Mouse (Mus musculus) frontal cortex, adult (tissue): ENCODE data around the gene Col6a1.

Experiments used
- ATAC-seq: cut with Nextera tagmentation; 2 replicates; pipeline ENCODE4 v1.9.2; 2017; ENCODE audit warnings: mild to moderate bottlenecking, moderate library complexity, mixed read lengths; ENCODE audit not compliant: low TSS enrichment

The Col6a1 gene

DNA sequence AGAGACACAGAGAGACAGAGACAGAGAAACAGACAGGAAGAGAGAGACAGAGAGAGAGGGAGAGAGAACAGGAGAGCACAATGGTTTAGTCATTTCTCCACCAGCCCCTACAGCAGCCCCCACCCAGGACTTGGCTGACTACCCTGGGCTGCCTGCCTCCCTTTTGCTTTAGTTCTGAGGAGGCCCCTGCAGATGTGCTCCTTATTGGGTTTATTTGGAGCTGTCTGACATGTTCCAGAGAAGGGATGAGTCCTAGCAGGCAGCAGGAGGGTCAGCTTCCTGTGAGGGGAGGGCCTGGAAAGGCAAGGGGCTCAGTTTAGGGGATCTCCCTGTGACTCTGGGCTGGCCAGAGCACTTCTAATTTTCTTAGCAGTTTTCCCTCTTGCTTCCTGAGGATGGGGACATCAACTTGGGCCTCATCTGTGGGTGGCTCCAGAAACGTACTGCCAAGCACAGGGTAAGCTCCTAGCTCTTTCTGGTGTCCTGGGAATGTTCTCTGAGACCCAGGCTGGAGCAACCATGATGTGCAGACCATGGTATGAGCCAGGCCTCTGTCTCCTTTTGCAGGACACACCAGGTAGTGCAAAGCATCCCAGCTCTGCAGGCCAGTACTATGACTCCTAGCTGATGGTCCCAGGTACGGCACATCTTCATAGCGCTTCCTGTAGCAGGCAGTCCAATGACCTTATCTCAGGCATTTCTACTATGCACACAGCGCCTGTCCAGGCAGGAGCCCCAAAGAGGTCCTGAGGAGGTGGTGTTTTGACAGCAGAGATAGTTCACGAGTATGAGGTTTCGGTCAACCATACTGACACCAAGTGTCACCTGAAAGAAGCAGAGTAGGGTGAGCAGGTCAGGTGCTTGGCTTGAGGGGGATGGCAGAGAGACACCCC is 45.0 kb downstream of the Col6a1 start:
- ATAC-seq, result no peak

DNA sequence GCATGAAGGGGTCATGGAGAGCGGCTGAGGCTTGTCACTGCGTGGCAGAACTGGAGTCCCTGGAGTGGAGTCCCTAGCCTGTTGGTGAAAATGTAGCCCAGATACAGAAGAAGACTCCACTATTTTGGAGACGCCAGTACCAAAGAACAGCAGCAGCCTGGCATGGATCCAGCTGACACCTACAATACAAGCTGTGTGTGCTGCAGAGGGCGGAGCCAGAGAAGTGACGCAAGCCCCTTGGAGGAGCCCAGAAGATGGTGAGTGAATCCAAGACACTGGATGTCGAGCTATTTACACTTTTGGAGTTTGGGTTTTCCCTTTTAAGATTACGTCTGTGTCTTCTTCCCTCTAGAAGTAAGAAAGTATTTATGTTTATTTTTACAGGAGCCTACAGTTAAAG is 47.8 kb downstream of the Col6a1 start:
- peak; percentile 72 for ATAC-seq

DNA sequence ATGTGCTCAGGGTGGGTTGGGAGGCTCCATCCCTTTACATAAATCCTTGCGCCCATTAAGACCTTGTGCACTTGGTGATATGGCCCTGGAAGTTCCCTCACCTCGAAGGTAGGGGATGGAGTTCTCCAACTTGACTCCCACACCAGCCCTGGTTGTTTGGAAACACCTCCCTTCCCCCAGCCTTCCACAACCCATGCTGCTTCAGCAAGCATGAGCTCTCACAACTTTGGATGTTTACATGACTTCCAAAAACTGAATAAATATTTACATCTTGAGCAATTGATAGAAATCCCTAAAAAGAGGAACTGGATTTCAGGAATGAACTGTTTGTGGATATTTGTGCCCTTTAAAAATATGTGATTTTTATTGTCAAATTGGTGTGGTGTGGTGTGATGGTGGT is 50.7 kb downstream of the Col6a1 start:
- no peak for ATAC-seq

DNA sequence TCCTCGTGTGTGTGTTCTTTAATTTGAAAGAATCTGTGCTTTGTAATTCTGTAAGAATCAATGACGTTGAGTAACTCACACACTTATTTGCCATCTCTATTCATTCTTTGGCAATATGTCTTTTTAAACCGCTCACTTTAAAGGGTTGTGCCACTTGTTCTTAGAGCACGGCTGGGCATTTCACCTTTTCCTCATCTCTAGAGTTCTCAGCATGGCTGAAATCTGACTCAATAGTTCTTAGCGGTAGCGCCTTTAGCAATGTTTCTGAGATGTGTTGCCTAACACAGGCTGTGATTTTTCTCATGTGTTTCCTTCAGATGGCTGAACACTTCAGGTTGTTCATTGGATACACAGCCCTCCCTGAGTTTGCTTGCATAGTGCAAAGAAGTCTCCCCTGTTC is 51.4 kb downstream of the Col6a1 start:
- ATAC-seq, result no peak

DNA sequence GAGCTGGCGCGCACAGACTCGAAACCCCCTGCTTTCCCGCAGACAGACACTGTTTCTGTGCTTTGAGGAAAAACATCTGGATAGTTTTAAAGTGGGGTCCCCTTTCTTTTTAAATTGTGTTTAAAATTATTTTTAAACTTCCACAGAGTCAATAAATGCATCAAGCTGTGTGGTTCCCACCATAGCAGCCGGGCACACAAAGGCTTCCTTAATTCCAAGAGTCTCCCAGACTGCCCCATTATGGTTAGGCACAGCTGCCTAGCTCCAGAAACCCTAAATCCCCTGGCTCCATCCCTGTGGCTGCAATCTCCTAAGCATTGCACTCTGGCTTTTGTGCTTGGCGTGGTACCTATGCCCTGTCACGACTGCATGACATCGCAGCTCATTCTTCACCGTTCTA is 54.0 kb downstream of the Col6a1 start:
- ATAC-seq, result no peak

DNA sequence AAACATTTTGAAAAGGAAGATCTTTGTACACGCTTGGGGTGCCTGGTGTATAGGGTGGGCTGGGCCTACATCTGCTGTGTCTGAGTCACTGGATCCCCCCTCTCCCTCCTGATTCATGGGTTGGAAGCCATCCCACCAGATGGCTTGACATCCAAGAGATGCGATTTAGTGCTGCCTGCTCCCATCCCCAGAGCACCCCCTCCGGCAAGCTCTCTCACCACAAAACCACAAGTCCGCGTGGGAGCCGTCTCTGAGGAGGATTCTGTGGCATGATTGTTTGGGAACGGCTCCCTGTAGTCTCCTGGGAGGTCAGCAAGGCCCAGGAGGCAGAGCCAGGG is 57.1 kb downstream of the Col6a1 start:
- ATAC-seq, result peak; percentile 95

DNA sequence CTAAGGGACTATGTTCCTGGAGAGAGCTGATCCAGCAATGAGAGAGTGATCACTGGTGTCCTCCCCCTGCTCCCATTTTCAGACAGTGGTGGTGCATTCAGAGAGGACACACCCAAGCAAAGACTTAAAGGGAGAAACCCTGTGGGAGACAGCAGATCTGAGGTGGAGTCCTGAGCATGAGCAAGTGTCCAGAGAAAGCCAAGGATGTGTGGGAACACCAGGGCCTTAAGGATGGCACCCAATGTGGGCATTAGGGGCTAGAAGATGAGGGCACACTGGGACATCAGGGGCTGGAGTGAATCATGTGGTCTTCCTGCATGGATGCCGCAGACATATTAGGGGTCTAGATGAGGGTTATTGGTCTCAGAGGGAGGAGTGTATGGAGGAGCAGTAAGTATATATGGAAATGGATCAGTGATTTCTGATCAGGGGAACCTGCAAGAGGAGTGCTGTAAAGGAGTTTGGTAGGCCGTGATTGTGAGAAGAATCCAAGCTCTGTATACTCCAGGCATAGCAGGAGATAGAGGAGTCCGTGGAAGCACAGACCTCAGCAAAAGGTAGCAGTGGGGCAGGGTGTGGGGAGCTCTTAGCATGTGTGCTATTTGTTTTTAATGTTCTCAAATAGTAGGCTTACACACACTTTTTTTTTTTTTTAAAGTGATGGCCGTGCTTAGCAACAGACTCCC is 57.6 kb downstream of the Col6a1 start:
- peak; percentile 55; the same call in 1 of the 2 replicates for ATAC-seq

DNA sequence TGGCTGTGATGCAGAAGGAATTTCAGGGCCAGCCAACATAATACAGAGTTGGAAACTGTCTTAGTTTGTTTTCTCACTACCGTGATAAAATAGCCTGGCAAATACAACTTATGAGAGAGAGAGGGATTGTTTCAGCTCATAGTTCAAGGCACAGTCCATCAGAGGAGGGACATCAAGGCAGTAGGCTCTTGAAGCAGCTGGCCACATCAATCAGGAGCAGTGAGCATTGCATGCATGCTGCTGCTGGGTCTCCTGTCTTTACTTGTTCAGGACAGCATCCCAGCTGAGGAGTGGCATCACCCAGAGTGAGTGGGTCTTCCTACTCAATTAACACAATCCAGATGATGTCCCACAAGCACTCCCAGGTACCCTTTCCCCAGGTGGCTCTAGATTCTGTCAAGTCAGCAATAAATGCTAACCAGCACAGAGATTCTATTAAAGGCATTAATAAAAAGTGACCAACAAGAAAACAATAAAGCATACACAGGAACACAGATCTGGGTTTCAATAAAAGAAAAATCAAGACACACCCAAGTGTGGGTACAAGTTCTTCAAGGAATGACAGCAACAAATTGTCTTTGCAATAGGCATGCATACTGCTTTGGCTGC is 58.7 kb downstream of the Col6a1 start:
- ATAC-seq, result no peak

DNA sequence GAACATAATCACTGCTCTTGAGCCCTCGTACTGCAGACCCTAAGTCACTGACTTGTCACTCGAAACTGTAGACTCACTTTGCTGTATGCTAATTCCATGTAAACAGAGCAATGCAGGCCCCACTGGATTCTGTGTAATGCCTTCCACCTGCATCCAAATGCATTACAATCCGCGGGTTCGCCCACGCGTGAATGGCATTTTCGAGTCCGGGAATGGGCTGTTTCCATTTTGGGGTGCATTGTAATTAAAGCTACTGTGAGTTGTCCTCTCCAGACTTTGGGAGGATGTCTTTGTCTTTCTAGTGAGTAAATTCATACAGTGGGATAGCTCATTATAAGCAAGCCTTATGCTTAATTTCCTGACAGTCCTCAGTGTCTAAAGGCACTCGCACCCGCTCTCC is 60.4 kb downstream of the Col6a1 start:
- ATAC-seq, result no peak

DNA sequence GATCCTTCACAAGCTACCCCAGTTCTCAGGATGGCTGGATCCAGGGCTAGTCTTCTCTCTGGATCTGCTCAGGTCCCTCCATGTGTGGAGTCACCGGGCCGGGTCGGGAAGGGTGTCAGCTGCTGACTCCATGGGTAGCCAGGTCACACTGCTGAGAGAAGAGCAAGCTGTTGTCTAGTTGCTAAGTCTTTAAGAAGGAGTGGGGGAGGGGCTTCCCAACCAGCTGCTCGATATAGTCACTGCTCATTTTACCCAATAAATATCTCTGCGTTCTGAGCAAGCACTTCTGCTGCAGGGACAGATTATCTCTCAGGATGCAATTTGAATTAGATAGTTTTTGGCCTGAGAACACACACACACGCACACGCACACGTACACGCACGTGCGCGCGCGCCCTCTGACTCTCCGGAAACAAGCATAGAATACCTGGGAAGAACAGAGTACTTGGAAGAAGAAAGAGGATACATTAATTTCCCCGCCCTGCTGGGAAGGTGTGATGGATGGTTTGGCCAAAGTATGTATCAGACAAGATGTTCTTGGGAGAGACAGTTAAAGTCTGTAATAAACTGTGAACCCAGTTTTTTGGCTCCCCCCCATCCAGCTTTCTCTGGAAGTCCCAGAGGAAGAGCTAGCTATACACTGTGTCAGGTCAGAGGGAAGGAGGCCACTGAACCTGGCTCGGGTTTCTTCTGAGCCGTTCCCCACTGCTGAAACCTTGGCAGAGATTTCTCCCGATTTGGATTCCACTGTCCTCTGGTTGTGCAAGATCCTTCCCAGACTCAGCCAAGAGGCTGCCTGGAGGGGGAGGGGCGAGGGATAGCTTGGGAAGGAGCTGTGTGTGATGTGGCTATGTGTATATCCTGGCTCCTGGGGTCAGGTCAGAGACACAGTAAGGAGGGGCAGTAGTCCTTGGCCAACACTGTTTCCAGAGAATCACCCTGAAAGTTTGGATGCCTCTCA is 61.5 kb downstream of the Col6a1 start:
- no peak for ATAC-seq
